Mouse (Mus musculus): ENCODE measurements at regions not wholly inside any gene's neighbourhood (a gene's known extent, or its start where the extent isn't known, plus 50 kb on each side); places are given as distances from the start of the nearest gene placed in this dataset.
A peak's percentile ranks its signal among the peaks of the same experiment; 100 is the strongest.

DNA sequence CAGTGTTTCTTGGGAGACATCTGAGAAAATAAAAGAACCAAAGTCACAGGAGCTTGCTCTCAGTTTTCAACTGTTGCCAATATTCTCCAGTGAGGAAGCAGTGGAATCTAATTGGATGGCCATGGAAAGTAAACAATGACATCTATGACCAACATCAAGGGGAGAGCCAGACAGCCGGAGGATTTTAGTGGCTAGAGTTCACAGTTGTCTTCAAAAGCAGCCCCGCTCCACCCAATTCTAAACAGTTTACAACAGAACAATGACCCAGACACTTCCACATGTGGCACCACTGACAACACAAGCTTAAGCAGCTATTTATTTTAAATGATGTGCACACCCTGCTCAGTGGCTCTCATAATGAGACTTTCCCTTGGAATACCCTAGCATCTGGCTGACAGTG is 317.5 kb upstream of the Isx start:
- no peak for DNase-seq (ENCODE audit: low read depth, low spot score)

DNA sequence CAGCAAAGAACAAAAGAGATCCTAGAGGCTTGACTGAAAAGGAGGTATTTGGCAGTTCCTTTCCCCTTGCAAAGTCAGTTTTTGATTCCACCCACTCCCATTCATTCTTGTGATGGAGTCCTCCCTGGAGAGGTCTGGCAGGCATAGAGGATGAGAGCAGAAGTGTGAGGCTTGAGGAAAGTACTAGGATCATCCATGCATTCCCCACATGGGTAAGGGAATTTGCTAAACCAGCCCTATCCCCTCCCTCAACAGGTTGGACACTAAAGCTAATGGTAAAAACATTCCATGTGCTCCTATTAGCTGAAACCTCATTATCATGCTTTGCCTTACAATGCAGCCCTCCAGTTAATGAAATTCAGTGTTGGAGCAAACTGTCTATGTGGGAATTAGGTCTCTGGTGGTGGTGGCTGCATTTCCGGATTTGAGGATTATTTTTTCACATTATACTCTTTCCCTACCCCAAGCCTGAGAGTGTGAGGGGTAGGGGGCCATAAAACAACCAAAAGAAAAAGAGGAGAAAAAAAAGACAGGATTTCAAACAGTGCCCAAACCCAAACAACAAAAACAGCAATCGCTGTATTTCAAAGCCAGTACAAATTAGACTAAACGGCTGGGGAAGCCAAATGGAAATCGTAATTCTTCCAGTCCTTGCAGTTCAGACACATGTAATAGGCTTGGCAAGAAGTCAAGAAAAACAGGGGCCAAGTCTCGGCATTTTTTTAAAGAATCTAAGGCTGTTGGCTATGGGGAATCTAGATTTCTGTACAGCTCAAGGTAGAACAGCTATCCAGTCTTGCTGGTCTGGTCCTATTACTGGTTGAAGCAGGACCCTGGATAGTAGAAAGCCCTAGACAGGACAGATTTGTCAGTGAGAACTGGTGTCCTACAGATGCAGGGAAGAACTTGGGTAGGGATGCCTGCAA is 315.2 kb upstream of the Isx start:
- peak; percentile 29 for DNase-seq (ENCODE audit: low read depth, low spot score)

DNA sequence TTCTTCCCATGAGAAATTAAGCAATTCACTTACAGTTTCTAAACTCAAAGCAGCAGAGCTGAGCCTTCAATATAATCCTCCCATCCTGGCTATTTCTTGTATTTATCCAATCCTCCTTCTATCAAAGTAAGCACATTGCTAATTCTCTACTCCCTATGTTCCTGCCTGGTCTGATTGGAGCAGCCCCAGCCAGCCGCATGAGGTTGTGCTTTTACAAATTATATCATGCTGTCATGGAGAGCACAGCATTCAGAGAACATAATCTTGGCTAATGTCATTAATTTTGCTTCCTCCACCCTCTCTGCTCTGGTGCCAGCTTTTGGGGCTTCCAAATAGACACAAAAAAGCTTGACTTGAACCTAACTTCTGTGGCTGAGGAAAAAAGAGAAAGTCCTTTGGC is 311.9 kb upstream of the Isx start:
- no peak for DNase-seq (ENCODE audit: low read depth, low spot score)

All from embryo, embryonic 11.5 days (tissue).